ENCODE assay signal across 19 mouse cellular contexts in genomic region chr5:96363950-96364349, GRCm38 (mm10). TPM values are rescaled to one million over a fixed set of nuclear protein-coding genes. Genes with fewer than 3 reads are reported as not detected.
"Had no signal": no experiment of that assay in that cellular context is flagged by ENCODE, and none has a peak within 500 bp of the region (broad histone marks: within the 10 kb centered on the region; RNA-seq: fewer than 3 reads in every experiment).

No protein-coding gene starts in this region.

- H3K4me3 ChIP-seq: limb, embryonic 12.5 days; limb, embryonic 15.5 days; myocyte; neural tube, embryonic 13.5 days; stomach, embryonic 15.5 days had no signal

- H3K4me2 ChIP-seq: limb, embryonic 12.5 days; limb, embryonic 15.5 days; liver, embryonic 11.5 days; lung, embryonic 14.5 days; neural tube, embryonic 13.5 days; stomach, embryonic 15.5 days had no signal

- H3K4me1 ChIP-seq: limb, embryonic 12.5 days; limb, embryonic 15.5 days; neural tube, embryonic 13.5 days; stomach, embryonic 15.5 days had no signal

- H3K9ac ChIP-seq: limb, embryonic 12.5 days; limb, embryonic 15.5 days; liver, embryonic 14.5 days; liver, postnatal 0 days; lung, embryonic 14.5 days; neural tube, embryonic 13.5 days; stomach, embryonic 15.5 days had no signal

- H3K36me3 ChIP-seq: limb, embryonic 12.5 days; limb, embryonic 15.5 days; neural tube, embryonic 13.5 days; stomach, embryonic 15.5 days had no signal

- H3K27me3 ChIP-seq: limb, embryonic 12.5 days; limb, embryonic 15.5 days; neural tube, embryonic 13.5 days; stomach, embryonic 15.5 days had no signal

- ATAC-seq: liver, postnatal 0 days; lung, postnatal 0 days had no signal

- H3K9me3 ChIP-seq: limb, embryonic 12.5 days; limb, embryonic 15.5 days; neural tube, embryonic 13.5 days; stomach, embryonic 15.5 days had no signal

- DNase-seq: kidney, postnatal 14 days; kidney, postnatal 4 days; left cerebral cortex, postnatal 4 days; liver, postnatal 0 days; lung, embryonic 14.5 days; midbrain, embryonic 14.5 days; retina, postnatal 1 day; right cerebral cortex, postnatal 25 days; spleen, adult 18-20 months; thymus, postnatal 25 days had no signal

- H3K27ac ChIP-seq: limb, embryonic 12.5 days; limb, embryonic 15.5 days; liver, embryonic 14.5 days; macrophage; neural tube, embryonic 13.5 days; stomach, embryonic 15.5 days had no signal

RNA-seq across cellular contexts. Expression of gene Fras1, which starts 9.8 kb away (rescaled TPM):
- polyA plus RNA-seq: macrophage had no signal
